Comparison of ENCODE assay signal across 22 mouse cellular contexts in genomic region chr16:10332732-10333131, GRCm38 (mm10). TPM values are rescaled to one million over a fixed set of nuclear protein-coding genes. Genes with fewer than 3 reads are reported as not detected.
DNase-seq lines count a peak whose midpoint lies in the region; ATAC-seq lines count a peak whose summit lies in the region.
"Had no signal": no experiment of that assay in that cellular context is flagged by ENCODE, and none has a peak within 500 bp of the region (broad histone marks: within the 10 kb centered on the region; RNA-seq: fewer than 3 reads in every experiment).

No protein-coding gene starts in this region.

- no peak overlapping the region for H3K27ac ChIP-seq in heart, embryonic 11.5 days (ENCODE audit: low read depth, low read length)
- no peak overlapping the region for H3K27ac ChIP-seq in kidney, embryonic 16.5 days (ENCODE audit: low read length)
- H3K27ac ChIP-seq: embryonic facial prominence, embryonic 10.5 days; forebrain, embryonic 13.5 days; heart, embryonic 15.5 days; hindbrain, embryonic 13.5 days; hindbrain, postnatal 0 days had no signal

- DNase-seq in heart, adult 11 months, result peak; percentile 96
- peak; percentile 37 to 53 for DNase-seq in heart, adult 9 months (ENCODE audit: low spot score in 2 of 2)
- no peak for DNase-seq in heart, postnatal 4 days
- DNase-seq in kidney, postnatal 36 days, result peak; percentile 29 to 36
- DNase-seq in heart, postnatal 25 days (ENCODE audit: low spot score), result peak; percentile 29
- DNase-seq: adrenal gland, adult 8-10 months; adrenal gland, postnatal 36 days; B cell, adult 2 months; cerebellum, adult 2 months; cerebellum, postnatal 10 days; forebrain, postnatal 0 days; gastrocnemius, postnatal 14 days had no signal

- no peak for ATAC-seq in heart, embryonic 11.5 days (replicated peaks; ENCODE audit: insufficient number of reproducible peaks, low FRiP score, low TSS enrichment)
- no peak for ATAC-seq in kidney, embryonic 16.5 days (ENCODE audit: low FRiP score, low TSS enrichment)
- no peak for ATAC-seq in monocyte, adult 5-6 weeks (replicated peaks; ENCODE audit: insufficient number of reproducible peaks, low FRiP score, low TSS enrichment, poor library complexity, severe bottlenecking)
- ATAC-seq: CD4-positive, CD25-positive, alpha-beta regulatory T cell, adult 4 months; forebrain, embryonic 13.5 days; forebrain, postnatal 0 days; hindbrain, postnatal 0 days had no signal

- no peaks in the 10 kb centered on the region for H3K27me3 ChIP-seq in heart, embryonic 11.5 days (ENCODE audit: control insufficient read depth, insufficient read depth, low read length)
- no peaks in the 10 kb centered on the region for H3K27me3 ChIP-seq in kidney, embryonic 16.5 days (ENCODE audit: insufficient read depth, low read length)
- H3K27me3 ChIP-seq: forebrain, embryonic 13.5 days; heart, embryonic 15.5 days; hindbrain, embryonic 13.5 days had no signal

- peaks cover 3% of the 10 kb centered on the region for H3K4me1 ChIP-seq in heart, embryonic 11.5 days (ENCODE audit: control insufficient read depth, insufficient read depth, low read length)
- peaks cover 9% of the 10 kb centered on the region for H3K4me1 ChIP-seq in kidney, embryonic 16.5 days (ENCODE audit: insufficient read depth, low read length)
- H3K4me1 ChIP-seq: forebrain, embryonic 13.5 days; hindbrain, embryonic 13.5 days had no signal

- H3K36me3 ChIP-seq in heart, embryonic 11.5 days (ENCODE audit: control insufficient read depth, insufficient read depth, low read length), result no peaks in the 10 kb centered on the region
- H3K36me3 ChIP-seq in kidney, embryonic 16.5 days (ENCODE audit: insufficient read depth, low read length), result no peaks in the 10 kb centered on the region
- H3K36me3 ChIP-seq: embryonic facial prominence, embryonic 10.5 days; G1E; heart, embryonic 15.5 days; hindbrain, embryonic 13.5 days had no signal

- 58% methylated on average over 7 of the region's 7 CpGs for WGBS in heart, embryonic 11.5 days (ENCODE audit: insufficient replicate concordance)
- WGBS in kidney, embryonic 16.5 days, result 23% methylated on average over 7 of the region's 7 CpGs

- no peak overlapping the region for H3K4me2 ChIP-seq in heart, embryonic 11.5 days
- H3K4me2 ChIP-seq in kidney, embryonic 16.5 days (replicated peaks; ENCODE audit: low read depth, low read length), result no peak overlapping the region
- H3K4me2 ChIP-seq: forebrain, embryonic 13.5 days; heart, embryonic 15.5 days; hindbrain, embryonic 13.5 days had no signal

- H3K9ac ChIP-seq in heart, embryonic 11.5 days (ENCODE audit: low read depth, low read length), result no peak overlapping the region
- no peak overlapping the region for H3K9ac ChIP-seq in kidney, embryonic 16.5 days (replicated peaks; ENCODE audit: low read length)
- H3K9ac ChIP-seq: forebrain, embryonic 13.5 days; forebrain, postnatal 0 days; heart, embryonic 15.5 days; hindbrain, embryonic 13.5 days had no signal

- no peaks in the 10 kb centered on the region for H3K9me3 ChIP-seq in heart, embryonic 11.5 days (replicated peaks; ENCODE audit: control insufficient read depth, low read length)
- no peaks in the 10 kb centered on the region for H3K9me3 ChIP-seq in kidney, embryonic 16.5 days (ENCODE audit: low read length)
- H3K9me3 ChIP-seq: embryonic facial prominence, embryonic 10.5 days; forebrain, embryonic 13.5 days; G1E; heart, embryonic 15.5 days; hindbrain, embryonic 13.5 days had no signal

- H3K4me3 ChIP-seq in heart, embryonic 11.5 days (ENCODE audit: low read depth, low read length), result no peak overlapping the region
- no peak overlapping the region for H3K4me3 ChIP-seq in kidney, embryonic 16.5 days (ENCODE audit: low read length)
- H3K4me3 ChIP-seq: embryonic facial prominence, embryonic 10.5 days; forebrain, embryonic 13.5 days; heart, embryonic 15.5 days; hindbrain, embryonic 13.5 days had no signal

- intact Hi-C loops in heart, postnatal 25 days (cut with DNase I), result no loop called here

RNA-seq across cellular contexts. Expression of gene Emp2, which starts 19.0 kb away (rescaled TPM):
- 21.9 and 24.7 TPM in 2 replicates for polyA plus RNA-seq in heart, embryonic 11.5 days (2014; fragmentation: Nextera tagmentation; extraction: Ambion mirVana)
- 10 to 100 TPM; 41.5 to 42.5 TPM for total RNA-seq in heart, postnatal 4 days (2021)
- polyA plus RNA-seq in kidney, embryonic 16.5 days (2015; fragmentation: Nextera tagmentation; extraction: Ambion mirVana), result 24.6 and 28.7 TPM in 2 replicates
- total RNA-seq in heart, postnatal 25 days (2021), result 10 to 100 TPM; 38.4 to 44.1 TPM
- not detected in 3 replicates for total RNA-seq in monocyte, adult 5-6 weeks (2017)
- polyA plus RNA-seq: CD4-positive, CD25-positive, alpha-beta regulatory T cell, adult 4 months; G1E had no signal

Comparison
In these comparisons a context has a peak if more than half of its experiments do, and no peak if none do; other contexts are left out.
1. RNA of gene Emp2, which starts 19.0 kb away (total RNA-seq): 38.4 to 44.1 TPM in heart, postnatal 25 days and 41.5 to 42.5 TPM in heart, postnatal 4 days; not detected in monocyte, adult 5-6 weeks; every median in the first group is over 10 times any median in the second.